Comparison of ENCODE assay signal across 19 mouse cellular contexts in genomic region chr6:64098662-64099061, GRCm38 (mm10).
DNase-seq lines count a peak whose midpoint lies in the region; ATAC-seq and TF ChIP-seq lines count a peak whose summit lies in the region.
"Had no signal": no experiment of that assay in that cellular context is flagged by ENCODE, and none has a peak within 500 bp of the region (broad histone marks: within the 10 kb centered on the region; RNA-seq: fewer than 3 reads in every experiment).

No protein-coding gene starts in this region.

- H3K36me3 ChIP-seq in embryonic facial prominence, embryonic 14.5 days (ENCODE audit: control insufficient read depth, insufficient read depth, low read length): no peaks in the 10 kb centered on the region
- no peaks in the 10 kb centered on the region for H3K36me3 ChIP-seq in embryonic facial prominence, embryonic 10.5 days (replicated peaks)
- no peaks in the 10 kb centered on the region for H3K36me3 ChIP-seq in midbrain, embryonic 16.5 days (ENCODE audit: control insufficient read depth, insufficient read depth, low read length)
- H3K36me3 ChIP-seq: embryonic facial prominence, embryonic 13.5 days; heart, embryonic 12.5 days; limb, embryonic 10.5 days; liver, embryonic 12.5 days; lung, embryonic 15.5 days had no signal

- H3K9ac ChIP-seq in embryonic facial prominence, embryonic 14.5 days (ENCODE audit: low read depth, low read length): no peak overlapping the region
- H3K9ac ChIP-seq in midbrain, embryonic 16.5 days (ENCODE audit: low read depth, low read length): no peak overlapping the region
- H3K9ac ChIP-seq: embryonic facial prominence, embryonic 13.5 days; heart, embryonic 12.5 days; liver, embryonic 12.5 days; lung, embryonic 15.5 days had no signal

- DNase-seq in embryonic facial prominence, embryonic 14.5 days (ENCODE audit: low spot score): peak; percentile 8
- DNase-seq in embryonic facial prominence, embryonic 10.5 days (ENCODE audit: low spot score): no peak
- no peak for DNase-seq in layer of hippocampus, adult 2 months (ENCODE audit: low spot score in 2 of 2)
- DNase-seq in layer of hippocampus, adult 9-10 months (ENCODE audit: low spot score): no peak
- DNase-seq in cerebellum, adult 8-10 months: peak; percentile 15
- DNase-seq in kidney, adult 18-20 months: no peak
- no peak for DNase-seq in right cerebral cortex, postnatal 14 days
- DNase-seq: adrenal gland, postnatal 36 days; heart, postnatal 4 days; kidney, postnatal 10 days; right cerebral cortex, postnatal 4 days had no signal

- ATAC-seq in embryonic facial prominence, embryonic 14.5 days (ENCODE audit: low read depth): no peak
- ATAC-seq in midbrain, embryonic 16.5 days: peak; percentile 58
- ATAC-seq: intestine, embryonic 16.5 days; liver, embryonic 12.5 days; Patski had no signal

- WGBS in embryonic facial prominence, embryonic 14.5 days: 72% methylated on average over 10 of the region's 10 CpGs
- 76% methylated on average over 10 of the region's 10 CpGs for WGBS in embryonic facial prominence, embryonic 10.5 days
- 32% methylated on average over 10 of the region's 10 CpGs for WGBS in midbrain, embryonic 16.5 days

- H3K27me3 ChIP-seq in embryonic facial prominence, embryonic 14.5 days (replicated peaks; ENCODE audit: control insufficient read depth, insufficient read depth, low read length): no peaks in the 10 kb centered on the region
- no peaks in the 10 kb centered on the region for H3K27me3 ChIP-seq in embryonic facial prominence, embryonic 10.5 days (replicated peaks; ENCODE audit: low read depth, poor library complexity, severe bottlenecking)
- no peaks in the 10 kb centered on the region for H3K27me3 ChIP-seq in midbrain, embryonic 16.5 days (ENCODE audit: control insufficient read depth, insufficient read depth, low read depth, low read length)
- H3K27me3 ChIP-seq: embryonic facial prominence, embryonic 13.5 days; heart, embryonic 12.5 days; liver, embryonic 12.5 days; lung, embryonic 15.5 days; Patski had no signal

- no peak overlapping the region for H3K27ac ChIP-seq in embryonic facial prominence, embryonic 14.5 days (replicated peaks; ENCODE audit: low read depth, low read length)
- H3K27ac ChIP-seq in embryonic facial prominence, embryonic 10.5 days (replicated peaks): no peak overlapping the region
- no peak overlapping the region; the same call in 1 of the 2 replicates for H3K27ac ChIP-seq in layer of hippocampus, adult 2 months
- H3K27ac ChIP-seq in midbrain, embryonic 16.5 days (ENCODE audit: low read length): no peak overlapping the region
- H3K27ac ChIP-seq: embryonic facial prominence, embryonic 13.5 days; limb, embryonic 10.5 days; liver, embryonic 12.5 days; lung, embryonic 15.5 days had no signal

- H3K4me3 ChIP-seq in embryonic facial prominence, embryonic 14.5 days (ENCODE audit: low read depth, low read length): no peak overlapping the region
- no peak overlapping the region for H3K4me3 ChIP-seq in embryonic facial prominence, embryonic 10.5 days
- peak overlapping the region; percentile 47 for H3K4me3 ChIP-seq in layer of hippocampus, adult 2 months
- H3K4me3 ChIP-seq in midbrain, embryonic 16.5 days (ENCODE audit: low read depth, low read length): no peak overlapping the region
- H3K4me3 ChIP-seq: embryonic facial prominence, embryonic 13.5 days; heart, embryonic 12.5 days; limb, embryonic 10.5 days; liver, embryonic 12.5 days; lung, embryonic 15.5 days had no signal

- no peak for TF ChIP-seq CTCF in layer of hippocampus, adult 2 months (conservative IDR thresholded peaks at IDR 0.05)

- no peak overlapping the region for H3K4me2 ChIP-seq in embryonic facial prominence, embryonic 14.5 days (ENCODE audit: low read depth, low read length)
- peak overlapping the region; percentile 24 for H3K4me2 ChIP-seq in midbrain, embryonic 16.5 days (ENCODE audit: low read length)
- H3K4me2 ChIP-seq: embryonic facial prominence, embryonic 13.5 days; heart, embryonic 12.5 days; liver, embryonic 12.5 days; lung, embryonic 15.5 days had no signal

- H3K9me3 ChIP-seq in embryonic facial prominence, embryonic 14.5 days (ENCODE audit: control insufficient read depth, low read length): no peaks in the 10 kb centered on the region
- H3K9me3 ChIP-seq in embryonic facial prominence, embryonic 10.5 days: no peaks in the 10 kb centered on the region
- H3K9me3 ChIP-seq in midbrain, embryonic 16.5 days (replicated peaks; ENCODE audit: control insufficient read depth, low read length, poor library complexity, severe bottlenecking): no peaks in the 10 kb centered on the region
- H3K9me3 ChIP-seq: embryonic facial prominence, embryonic 13.5 days; heart, embryonic 12.5 days; limb, embryonic 10.5 days; liver, embryonic 12.5 days; lung, embryonic 15.5 days had no signal

- H3K4me1 ChIP-seq in embryonic facial prominence, embryonic 14.5 days (ENCODE audit: control insufficient read depth, insufficient read depth, low read length): no peaks in the 10 kb centered on the region
- no peaks in the 10 kb centered on the region for H3K4me1 ChIP-seq in embryonic facial prominence, embryonic 10.5 days
- 0 out of 2 replicates have a peak, but pooled peaks cover 4% of the 10 kb centered on the region for H3K4me1 ChIP-seq in midbrain, embryonic 16.5 days (ENCODE audit: control insufficient read depth, insufficient read depth, low read length)
- H3K4me1 ChIP-seq: embryonic facial prominence, embryonic 13.5 days; heart, embryonic 12.5 days; limb, embryonic 10.5 days; liver, embryonic 12.5 days; lung, embryonic 15.5 days had no signal

Comparison
In these comparisons a context has a peak if more than half of its experiments do, and no peak if none do; other contexts are left out.
1. DNase-seq: peak in embryonic facial prominence, embryonic 14.5 days (single experiment) and cerebellum, adult 8-10 months (single experiment); none in embryonic facial prominence, embryonic 10.5 days (single experiment), layer of hippocampus, adult 2 months (0 of 2), layer of hippocampus, adult 9-10 months (single experiment), kidney, adult 18-20 months (single experiment) and right cerebral cortex, postnatal 14 days (single experiment).